Mouse (Mus musculus) MEL (cell line): ENCODE data around the gene Gorab.

ENCODE experiments used
- CTCF ChIP-seq, 3 experiments: IDR thresholded peaks in 2 of 3; conservative IDR thresholded peaks in 1 of 3; 2 replicates each; pipeline ENCODE4 v1.5.1; 2011 to 2012; ENCODE audit warnings: low read length in 3 of 3, low read depth in 2 of 3, mild to moderate bottlenecking in 2 of 3, improper control_type of control experiment in 1 of 3, inconsistent platforms in 1 of 3, mixed read lengths in 1 of 3, moderate library complexity in 1 of 3; ENCODE audit not compliant: control insufficient read depth in 1 of 3, insufficient read depth in 1 of 3, poor library complexity in 1 of 3, severe bottlenecking in 1 of 3
- EP300 ChIP-seq, 2 experiments: IDR thresholded peaks; 2 replicates each; pipeline ENCODE4 v1.6.1; 2011; ENCODE audit warnings: improper control_type of control experiment in 2 of 2, low read length in 2 of 2, low read depth in 1 of 2, mild to moderate bottlenecking in 1 of 2
- GATA1 ChIP-seq: IDR thresholded peaks from 2 replicates; pipeline ENCODE4 v1.6.1; 2011; ENCODE audit warnings: low read depth, low read length, improper control_type of control experiment
- KAT2A ChIP-seq: conservative IDR thresholded peaks from 2 replicates; pipeline ENCODE4 v1.6.1; 2012; ENCODE audit warnings: low read depth, low read length, improper control_type of control experiment, inconsistent platforms
- ZNF384 ChIP-seq: IDR thresholded peaks from 2 replicates; pipeline ENCODE4 v1.6.1; 2012; ENCODE audit warnings: low read depth, mild to moderate bottlenecking, inconsistent platforms, low read length, improper control_type of control experiment

DNA sequence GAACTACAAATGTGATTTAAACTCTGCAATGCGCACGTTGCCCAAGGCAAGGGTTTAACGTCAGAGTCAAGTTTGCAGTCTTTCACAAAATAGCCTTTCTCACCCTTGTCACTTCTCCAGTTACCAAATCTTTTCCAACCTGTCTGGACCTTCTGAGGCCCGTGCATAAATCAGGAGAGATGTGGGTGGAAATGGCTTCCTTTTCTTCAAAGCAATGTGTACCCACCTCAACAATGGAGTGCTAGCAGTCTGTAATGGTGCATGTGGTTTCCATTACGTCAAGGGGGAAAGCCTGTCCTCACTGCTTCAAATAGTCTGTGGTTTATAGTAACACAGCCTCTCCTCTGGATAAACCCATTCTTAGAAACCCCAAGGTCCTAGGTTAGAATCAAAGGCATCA, 29.0 kb downstream of the Gorab start:
- TF ChIP-seq GATA1 (no peak), CTCF (IDR thresholded peaks at IDR 0.05 in 2 of 3, conservative IDR thresholded peaks at IDR 0.05 in 1 of 3; ENCODE audit: control insufficient read depth in 1 of 3, insufficient read depth in 1 of 3, low read depth in 2 of 3, low read length in 3 of 3, poor library complexity in 1 of 3, severe bottlenecking in 1 of 3) (no peak), KAT2A (no peak), EP300 (IDR thresholded peaks at IDR 0.05; ENCODE audit: low read depth in 1 of 2, low read length in 2 of 2) (no peak), ZNF384 (no peak)
